Mouse (Mus musculus) embryonic facial prominence, embryonic 14.5 days (tissue): ENCODE measurements around the gene Fbxo28. TPM values are rescaled to one million over a fixed set of nuclear protein-coding genes. Genes with fewer than 3 reads are reported as not detected.

Experiments
- ATAC-seq: fragments of 200-750 bp; cut with Nextera tagmentation; 2 replicates; pipeline ENCODE4 v1.8.0; 2017; ENCODE audit warnings: low read depth, moderate number of reproducible peaks, moderate TSS enrichment
- DNase-seq: peaks from one replicate; pipeline ENCODE4 v3.0.0-alpha.2; 2015; ENCODE audit warnings: low spot score
- H3K27ac ChIP-seq: fragments of 300-500 bp; sonication (generic); replicated peaks from 2 replicates; pipeline ENCODE4 v1.5.1; 2014; ENCODE audit warnings: low read depth, mild to moderate bottlenecking, low read length, moderate library complexity
- H3K27me3 ChIP-seq: fragments of 300-500 bp; sonication (generic); replicated peaks from 2 replicates; pipeline ENCODE4 v1.6.1; 2014; ENCODE audit warnings: low read length; ENCODE audit not compliant: control insufficient read depth, insufficient read depth
- H3K36me3 ChIP-seq: fragments of 300-500 bp; sonication (generic); 2 replicates; pipeline ENCODE4 v1.6.1; 2014; ENCODE audit warnings: low read length, mixed read lengths; ENCODE audit not compliant: control insufficient read depth, insufficient read depth
- H3K4me1 ChIP-seq: fragments of 300-500 bp; sonication (generic); 2 replicates; pipeline ENCODE4 v1.6.1; 2014; ENCODE audit warnings: antibody characterized with exemption, low read length; ENCODE audit not compliant: control insufficient read depth, insufficient read depth
- H3K4me2 ChIP-seq: fragments of 300-500 bp; sonication (generic); 2 replicates; pipeline ENCODE4 v1.6.1; 2014; ENCODE audit warnings: low read depth, mild to moderate bottlenecking, low read length, moderate library complexity, mixed read lengths
- H3K4me3 ChIP-seq: fragments of 300-500 bp; sonication (generic); 2 replicates; pipeline ENCODE4 v1.5.1; 2014; ENCODE audit warnings: low read depth, mild to moderate bottlenecking, low read length
- H3K9ac ChIP-seq: fragments of 300-500 bp; sonication (generic); 2 replicates; pipeline ENCODE4 v1.6.1; 2014; ENCODE audit warnings: low read depth, mild to moderate bottlenecking, low read length, moderate library complexity, mixed read lengths
- H3K9me3 ChIP-seq: fragments of 300-500 bp; sonication (generic); 2 replicates; pipeline ENCODE4 v1.6.1; 2016; ENCODE audit warnings: low read length; ENCODE audit not compliant: control insufficient read depth
- WGBS: fragments of 180-500 bp; shearing (Covaris S2); extraction: QIAGEN DNeasy Blood & Tissue Kit; methylation state at CpG from one replicate; pipeline ENCODE4 v1.1.7; 2014; 5-methylcytosine and 5-hydroxymethylcytosine counted together
- polyA plus RNA-seq: library from polyadenylated mRNA; unstranded; fragments of >200 nt; fragmentation: Nextera tagmentation; extraction: Ambion mirVana; gene quantifications from 2 replicates; pipeline ENCODE4 v1.2.1, GENCODE M21; 2014

Fbxo28 gene
- polyA plus RNA-seq, 1 experiment from 2014 or later, result 25.4 TPM

DNA sequence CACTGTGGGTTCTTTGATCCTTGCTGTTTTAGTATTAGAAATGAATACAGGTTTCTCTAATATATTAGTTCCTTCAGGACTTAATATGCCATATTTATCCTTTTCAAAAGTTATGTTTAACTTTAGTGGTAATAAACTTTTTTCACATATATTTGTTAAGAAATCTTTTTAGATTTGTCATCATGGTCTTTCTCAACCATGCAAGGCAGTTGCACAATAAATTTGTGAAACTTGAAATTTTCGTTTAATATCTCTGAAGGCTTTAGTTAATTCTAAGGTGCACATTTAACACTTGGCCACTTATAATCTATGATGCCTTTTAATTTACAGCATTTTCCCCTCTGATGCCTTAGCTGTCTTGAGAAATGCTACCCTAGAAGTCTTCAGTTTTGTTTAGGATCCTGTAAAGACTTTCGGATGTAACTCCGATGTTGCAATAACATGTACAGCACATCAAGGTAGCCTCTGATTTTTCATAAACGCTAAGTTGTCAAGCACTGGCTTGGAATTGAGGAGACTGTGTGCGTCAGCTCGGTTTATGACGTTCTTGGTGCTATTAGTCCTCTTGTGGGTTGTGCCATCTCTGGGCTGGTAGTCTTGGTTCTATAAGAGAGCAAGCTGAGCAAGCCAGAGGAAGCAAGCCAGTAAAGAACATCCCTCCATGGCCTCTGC lies 7.5 kb downstream of the Fbxo28 start:
- no peak overlapping the region for H3K27ac ChIP-seq
- no peaks in the 10 kb centered on the region for H3K9me3 ChIP-seq
- ATAC-seq (no peak), DNase-seq (no peak)
- H3K4me3 ChIP-seq, result no peak overlapping the region
- WGBS, result 95% methylated on average over 7 of the region's 7 CpGs
- no peak overlapping the region for H3K9ac ChIP-seq
- no peaks in the 10 kb centered on the region for H3K27me3 ChIP-seq
- H3K4me1 ChIP-seq, result 0 out of 2 replicates have a peak, but pooled peaks cover 3% of the 10 kb centered on the region
- H3K36me3 ChIP-seq, result peaks cover 19% of the 10 kb centered on the region
- no peak overlapping the region for H3K4me2 ChIP-seq

DNA sequence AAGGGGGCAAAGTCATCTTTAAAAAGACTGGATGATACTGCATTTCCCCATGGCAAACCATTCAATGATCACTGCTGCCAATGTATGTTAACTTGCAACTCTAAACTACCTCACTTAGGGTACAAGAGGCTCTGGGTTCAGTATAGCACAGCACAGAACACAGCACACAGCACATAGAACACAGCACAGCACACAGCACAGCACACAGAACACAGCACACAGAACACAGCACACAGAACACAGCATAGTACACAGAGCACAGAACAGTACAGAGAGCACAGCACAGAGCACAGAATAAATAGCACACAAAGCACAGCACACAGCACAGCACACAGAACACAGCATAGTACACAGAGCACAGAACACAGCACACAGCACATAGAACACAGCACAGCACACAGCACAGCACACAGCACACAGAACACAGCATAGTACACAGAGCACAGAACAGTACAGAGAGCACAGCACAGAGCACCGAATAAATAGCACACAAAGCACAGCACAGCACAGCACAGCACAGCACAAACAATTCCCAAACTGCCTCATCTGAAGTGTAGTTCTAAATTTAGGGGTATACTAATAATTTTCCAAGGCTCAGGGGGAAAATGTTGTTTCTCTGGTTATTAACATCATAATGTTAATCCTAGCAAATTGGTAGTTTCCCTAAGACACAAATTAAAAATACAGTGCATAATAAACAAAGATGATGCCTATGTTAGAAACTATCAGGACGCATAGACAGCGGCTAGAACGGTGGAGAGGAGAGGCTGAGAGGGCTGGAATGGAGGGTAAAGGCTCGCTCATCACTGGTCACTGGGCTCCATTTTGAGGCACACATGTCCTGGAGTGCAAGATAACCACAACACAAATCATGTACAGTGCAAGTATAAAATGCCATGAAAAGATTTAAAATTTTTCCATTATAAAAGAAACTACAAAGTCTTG lies 9.1 kb downstream of the Fbxo28 start:
- ATAC-seq, result no peak

GRCm38 (mm10) chr1:182325919-182326318 lies 15.5 kb downstream of the Fbxo28 start:
- H3K4me1 ChIP-seq, result no peaks in the 10 kb centered on the region
- H3K4me3 ChIP-seq, result no peak overlapping the region
- peaks cover 80% of the 10 kb centered on the region for H3K36me3 ChIP-seq
- no peaks in the 10 kb centered on the region for H3K9me3 ChIP-seq
- H3K4me2 ChIP-seq, result no peak overlapping the region
- H3K9ac ChIP-seq, result no peak overlapping the region
- no peak for DNase-seq
- no peak for ATAC-seq
- no peak overlapping the region for H3K27ac ChIP-seq
- H3K27me3 ChIP-seq, result no peaks in the 10 kb centered on the region
- WGBS, result 97% methylated on average over 1 of the region's 1 CpGs

More for the DNA sequence above, 9.1 kb downstream of the Fbxo28 start:
- Histone ChIP-seq H3K9ac (no peak overlapping the region), H3K4me1 (no peaks in the 10 kb centered on the region), H3K27ac (no peak overlapping the region), H3K27me3 (no peaks in the 10 kb centered on the region), H3K4me3 (no peak overlapping the region), H3K36me3 (peaks cover 25% of the 10 kb centered on the region), H3K4me2 (no peak overlapping the region), H3K9me3 (no peaks in the 10 kb centered on the region)
- DNase-seq, result no peak
- 93% methylated on average over 5 of the region's 5 CpGs for WGBS

DNA sequence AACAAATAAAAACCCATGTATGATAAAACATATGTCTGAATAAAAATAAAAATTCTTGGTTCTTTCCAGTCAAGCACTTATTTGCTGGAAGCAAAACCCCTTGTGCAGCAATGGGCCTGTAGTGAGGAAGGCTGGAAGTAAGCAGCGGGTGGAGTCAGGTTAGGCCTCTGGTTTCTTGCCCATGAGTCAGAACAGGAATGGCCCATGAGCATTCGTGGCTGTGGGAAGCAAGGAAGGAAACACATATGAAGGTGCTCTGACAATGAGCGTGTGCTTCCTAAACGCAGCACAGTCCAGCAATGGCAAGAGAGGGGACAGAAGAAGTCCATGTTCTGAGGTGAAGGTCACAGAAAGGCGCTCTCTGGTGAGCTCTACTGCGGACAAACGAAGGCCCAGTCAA lies 16.9 kb downstream of the Fbxo28 start:
- WGBS, result 97% methylated on average over 7 of the region's 7 CpGs
- DNase-seq (no peak), ATAC-seq (no peak)
- Histone ChIP-seq H3K27me3 (no peaks in the 10 kb centered on the region), H3K27ac (no peak overlapping the region), H3K4me3 (no peak overlapping the region), H3K9me3 (no peaks in the 10 kb centered on the region), H3K4me2 (no peak overlapping the region), H3K4me1 (no peaks in the 10 kb centered on the region), H3K9ac (no peak overlapping the region), H3K36me3 (peaks cover 86% of the 10 kb centered on the region)

DNA sequence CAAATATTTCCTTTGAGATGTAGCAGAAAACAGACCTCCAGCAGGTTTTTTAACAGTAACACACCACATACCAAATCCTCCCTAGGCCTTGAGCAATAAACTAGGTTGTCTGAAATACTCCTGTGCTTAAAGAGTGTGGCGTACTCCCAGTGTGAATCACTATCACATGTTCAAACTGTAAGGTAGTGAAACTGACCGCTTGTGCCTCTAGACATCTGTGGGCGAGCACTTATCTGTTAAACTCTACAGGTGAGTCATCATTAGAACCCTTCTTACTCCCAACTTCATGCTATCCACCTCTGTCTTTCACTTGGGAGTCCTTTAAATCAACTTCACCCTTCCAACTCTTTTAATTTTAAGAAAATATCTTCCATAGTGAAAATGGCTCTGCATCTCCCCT lies 18.3 kb downstream of the Fbxo28 start:
- no peak overlapping the region for H3K4me3 ChIP-seq
- no peaks in the 10 kb centered on the region for H3K9me3 ChIP-seq
- WGBS, result 95% methylated on average over 3 of the region's 3 CpGs
- H3K27me3 ChIP-seq, result no peaks in the 10 kb centered on the region
- H3K4me2 ChIP-seq, result no peak overlapping the region
- peaks cover 89% of the 10 kb centered on the region for H3K36me3 ChIP-seq
- no peak for DNase-seq
- H3K4me1 ChIP-seq, result no peaks in the 10 kb centered on the region
- no peak overlapping the region for H3K27ac ChIP-seq
- no peak for ATAC-seq
- H3K9ac ChIP-seq, result no peak overlapping the region

GRCm38 (mm10) chr1:182314201-182314600 lies 27.2 kb downstream of the Fbxo28 start:
- H3K27me3 ChIP-seq, result no peaks in the 10 kb centered on the region
- no peak overlapping the region for H3K27ac ChIP-seq
- WGBS, result 93% methylated on average over 5 of the region's 5 CpGs
- ATAC-seq, result no peak
- peaks cover 56% of the 10 kb centered on the region for H3K36me3 ChIP-seq
- H3K9me3 ChIP-seq, result 0 out of 2 replicates have a peak, but pooled peaks cover 5% of the 10 kb centered on the region
- H3K4me3 ChIP-seq, result no peak overlapping the region
- H3K4me1 ChIP-seq, result no peaks in the 10 kb centered on the region
- H3K9ac ChIP-seq, result no peak overlapping the region
- DNase-seq, result no peak
- no peak overlapping the region for H3K4me2 ChIP-seq

GRCm38 (mm10) chr1:182313181-182313580 lies 28.2 kb downstream of the Fbxo28 start:
- no peak overlapping the region for H3K9ac ChIP-seq
- 94% methylated on average over 8 of the region's 8 CpGs for WGBS
- 0 out of 2 replicates have a peak, but pooled peaks cover 5% of the 10 kb centered on the region for H3K9me3 ChIP-seq
- ATAC-seq, result no peak
- H3K4me2 ChIP-seq, result no peak overlapping the region
- H3K36me3 ChIP-seq, result peaks cover 46% of the 10 kb centered on the region
- no peak overlapping the region for H3K27ac ChIP-seq
- H3K4me1 ChIP-seq, result no peaks in the 10 kb centered on the region
- DNase-seq, result no peak
- H3K27me3 ChIP-seq, result no peaks in the 10 kb centered on the region
- H3K4me3 ChIP-seq, result no peak overlapping the region

DNA sequence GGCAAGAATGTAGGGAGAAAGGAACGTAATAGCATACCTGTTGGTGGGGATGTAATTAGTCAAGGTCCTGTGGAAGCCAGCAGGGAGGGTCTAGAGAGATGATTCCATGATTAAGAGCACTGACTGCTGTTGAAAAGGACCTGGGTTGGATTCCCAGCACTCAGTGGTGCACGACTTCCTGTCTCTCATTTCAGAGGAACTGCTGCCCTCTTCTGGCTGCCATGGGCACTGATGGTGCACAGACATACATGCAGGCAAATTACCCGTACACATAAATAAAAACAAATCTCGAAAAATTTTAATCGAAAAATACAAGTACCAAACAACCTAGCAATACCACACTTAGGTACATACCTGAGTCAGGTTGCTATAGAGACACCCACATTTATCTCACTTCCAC lies 30.1 kb downstream of the Fbxo28 start:
- Histone ChIP-seq H3K9ac (no peak overlapping the region), H3K4me2 (no peak overlapping the region), H3K36me3 (peaks cover 28% of the 10 kb centered on the region), H3K9me3 (0 out of 2 replicates have a peak, but pooled peaks cover 5% of the 10 kb centered on the region), H3K4me1 (no peaks in the 10 kb centered on the region), H3K27ac (no peak overlapping the region), H3K4me3 (no peak overlapping the region), H3K27me3 (no peaks in the 10 kb centered on the region)
- WGBS, result 97% methylated on average over 5 of the region's 5 CpGs
- ATAC-seq, result no peak
- DNase-seq, result no peak
